Mouse (Mus musculus) bone marrow, adult 2 months (tissue): Measurements from ENCODE around the gene Hes7.

Source experiments
- CTCF ChIP-seq: fragments of 200-500 bp; IDR thresholded peaks from 2 replicates; pipeline ENCODE4 v1.5.1; 2011; ENCODE audit warnings: low read length, control low read depth; ENCODE audit not compliant: control insufficient read depth, insufficient read depth
- POLR2A ChIP-seq: fragments of 200-500 bp; IDR thresholded peaks from 2 replicates; pipeline ENCODE4 v1.6.1; 2011; ENCODE audit warnings: low read depth, mild to moderate bottlenecking, control low read depth, low read length, borderline replicate concordance; ENCODE audit not compliant: control insufficient read depth

DNA sequence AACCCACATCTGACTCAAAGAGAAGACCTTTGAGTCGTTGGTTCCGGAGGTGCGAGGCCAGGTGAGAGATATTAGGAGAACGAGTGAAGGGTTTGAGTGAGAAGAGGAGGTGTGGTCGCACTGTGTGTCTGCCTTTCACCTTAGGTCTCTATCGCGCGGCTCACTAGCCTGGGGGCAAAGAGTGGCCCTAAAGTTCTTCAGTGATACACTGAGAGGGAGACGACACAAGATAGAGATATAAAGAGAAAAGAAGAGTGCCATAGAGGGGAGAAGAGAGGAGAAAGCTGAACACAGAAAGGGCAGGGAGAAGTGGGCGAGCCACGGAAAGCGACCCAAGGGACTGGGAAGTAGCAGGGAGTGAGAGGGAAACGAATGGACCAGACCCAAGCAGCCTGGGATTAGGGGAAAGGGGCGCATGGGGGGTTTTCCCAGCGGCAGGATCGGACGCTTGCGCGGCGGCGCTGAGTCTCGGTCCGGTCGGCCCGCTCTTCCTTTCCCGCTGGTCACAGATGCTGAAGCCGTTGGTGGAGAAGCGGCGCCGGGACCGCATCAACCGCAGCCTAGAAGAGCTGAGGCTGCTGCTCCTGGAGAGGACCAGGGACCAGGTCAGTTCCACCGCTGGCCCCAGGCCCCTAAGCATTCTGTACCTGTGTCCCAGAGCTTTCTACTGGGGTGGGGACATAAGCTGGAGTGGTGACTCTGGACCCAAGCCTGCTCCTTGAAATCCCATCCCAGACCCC, 967 bp downstream of the Hes7 start:
- TF ChIP-seq CTCF (no peak), POLR2A (no peak)
